ENCODE assay signal across 28 mouse cellular contexts in the genomic region with DNA sequence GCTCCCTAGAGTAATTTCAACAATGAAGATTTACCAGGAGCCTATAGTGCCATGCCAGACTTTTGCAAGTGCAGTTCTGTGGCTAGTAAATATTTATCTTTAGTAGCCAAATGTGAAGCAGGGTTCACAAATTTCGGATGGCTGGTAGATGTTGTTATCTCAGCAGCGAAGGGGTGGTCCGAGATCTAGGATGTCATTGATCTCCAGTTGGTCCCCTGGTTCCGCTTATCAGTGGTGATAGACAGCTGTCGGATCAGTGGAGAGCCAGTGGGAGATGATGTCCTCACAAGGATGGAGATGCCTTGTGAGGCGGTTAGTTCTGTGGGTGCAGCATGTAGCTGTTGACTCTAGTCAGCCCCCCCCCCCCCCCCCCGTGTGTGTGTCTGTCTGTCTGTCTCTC.
"Had no signal": no experiment of that assay in that cellular context is flagged by ENCODE, and none has a peak within 500 bp of the region (broad histone marks: within the 10 kb centered on the region; RNA-seq: fewer than 3 reads in every experiment).

No protein-coding gene starts in this region.

- H3K9me3 ChIP-seq: limb, embryonic 10.5 days; limb, embryonic 12.5 days; limb, embryonic 13.5 days; limb, embryonic 15.5 days; liver, embryonic 12.5 days; liver, embryonic 13.5 days; liver, embryonic 15.5 days; lung, embryonic 15.5 days; megakaryocyte, embryonic 14.5 days; midbrain, embryonic 10.5 days; midbrain, embryonic 12.5 days; midbrain, embryonic 13.5 days; midbrain, embryonic 15.5 days; neural tube, embryonic 12.5 days had no signal

- H3K4me3 ChIP-seq: limb, embryonic 10.5 days; limb, embryonic 12.5 days; limb, embryonic 13.5 days; limb, embryonic 15.5 days; liver, embryonic 12.5 days; liver, embryonic 13.5 days; liver, embryonic 15.5 days; lung, embryonic 15.5 days; megakaryocyte, embryonic 14.5 days; midbrain, embryonic 10.5 days; midbrain, embryonic 12.5 days; midbrain, embryonic 13.5 days; midbrain, embryonic 15.5 days; myocyte; neural tube, embryonic 12.5 days had no signal

- DNase-seq: left cerebral cortex, postnatal 4 days; liver; liver, embryonic 13.5 days; liver, postnatal 0 days; lung, adult 18-20 months; lung, adult 2 months; lung, embryonic 14.5 days; lung, postnatal 10 days; lung, postnatal 14 days; lung, postnatal 36 days; lung, postnatal 4 days; midbrain, embryonic 14.5 days had no signal

- H3K4me1 ChIP-seq: limb, embryonic 10.5 days; limb, embryonic 12.5 days; midbrain, embryonic 10.5 days; midbrain, embryonic 12.5 days had no signal

- H3K36me3 ChIP-seq: limb, embryonic 15.5 days; lung, embryonic 15.5 days; midbrain, embryonic 15.5 days; neural tube, embryonic 12.5 days had no signal

- H3K27ac ChIP-seq: limb, embryonic 10.5 days; limb, embryonic 12.5 days; limb, embryonic 13.5 days; limb, embryonic 15.5 days; liver, embryonic 12.5 days; liver, embryonic 13.5 days; liver, embryonic 14.5 days; liver, embryonic 15.5 days; lung, embryonic 15.5 days; macrophage; midbrain, embryonic 10.5 days; midbrain, embryonic 12.5 days; midbrain, embryonic 13.5 days; midbrain, embryonic 15.5 days; neural tube, embryonic 12.5 days had no signal

- H3K27me3 ChIP-seq: limb, embryonic 12.5 days; limb, embryonic 13.5 days; limb, embryonic 15.5 days; liver, embryonic 12.5 days; liver, embryonic 13.5 days; liver, embryonic 15.5 days; lung, embryonic 15.5 days; megakaryocyte, embryonic 14.5 days; midbrain, embryonic 12.5 days; midbrain, embryonic 13.5 days; midbrain, embryonic 15.5 days; neural tube, embryonic 12.5 days had no signal
